Mouse (Mus musculus) CH12F3 (cell line): Measurements from ENCODE around the gene Far2.

Experiments used
- in situ Hi-C: fragments of 300-500 bp; cut with MboI; formaldehyde crosslinking; loops from 2 replicates; pipeline ENCODE4 v1.14.3; 2020; ENCODE audit warnings: low sequenced_read_pairs

Gene Far2

DNA sequence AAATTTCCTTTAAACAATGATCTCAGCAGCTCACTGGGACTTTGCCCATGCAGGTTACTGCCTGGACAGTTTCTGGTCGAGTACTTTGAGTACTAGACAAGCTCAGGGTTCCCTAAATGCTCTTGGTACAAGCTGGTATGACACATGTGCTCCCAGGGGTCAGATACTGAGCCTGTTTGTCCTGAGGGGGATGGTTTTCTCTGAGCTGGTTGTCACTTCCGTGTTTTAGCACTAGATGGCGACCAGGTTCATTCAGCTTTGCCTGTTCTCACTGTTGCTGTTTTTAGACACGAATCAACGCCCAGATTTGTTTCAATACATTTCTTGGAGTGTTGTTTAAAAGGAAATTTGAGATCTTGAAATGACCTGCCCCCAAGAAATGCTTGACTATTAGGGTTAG is 167.7 kb downstream of the Far2 start:
- in situ Hi-C loops = loop anchor here (25.0 kb wide), 1 partner anchor 698 kb away; no protein-coding TSS in a partner anchor

DNA sequence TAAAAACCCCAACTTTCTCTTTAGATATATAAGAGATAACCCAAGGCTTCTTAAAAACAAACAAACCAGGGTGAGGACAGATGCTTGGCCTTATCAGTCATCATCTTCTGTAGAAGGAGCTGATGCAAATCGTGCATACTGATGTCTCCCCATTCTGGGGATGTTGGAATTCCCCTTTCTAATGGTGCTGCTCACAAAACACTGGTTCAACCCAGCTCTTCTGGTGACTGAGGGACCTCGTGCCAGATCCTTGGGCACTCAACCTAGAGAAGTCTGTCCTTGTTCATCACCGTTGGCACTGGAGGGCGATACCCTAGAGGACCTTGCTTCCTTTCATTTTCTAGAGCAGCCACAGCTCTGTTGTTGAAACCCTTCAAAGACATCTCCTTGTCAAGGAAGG is 169.7 kb downstream of the Far2 start:
- in situ Hi-C loops = loop anchor here (25.0 kb wide), 1 partner anchor 696 kb away; no protein-coding TSS in a partner anchor

DNA sequence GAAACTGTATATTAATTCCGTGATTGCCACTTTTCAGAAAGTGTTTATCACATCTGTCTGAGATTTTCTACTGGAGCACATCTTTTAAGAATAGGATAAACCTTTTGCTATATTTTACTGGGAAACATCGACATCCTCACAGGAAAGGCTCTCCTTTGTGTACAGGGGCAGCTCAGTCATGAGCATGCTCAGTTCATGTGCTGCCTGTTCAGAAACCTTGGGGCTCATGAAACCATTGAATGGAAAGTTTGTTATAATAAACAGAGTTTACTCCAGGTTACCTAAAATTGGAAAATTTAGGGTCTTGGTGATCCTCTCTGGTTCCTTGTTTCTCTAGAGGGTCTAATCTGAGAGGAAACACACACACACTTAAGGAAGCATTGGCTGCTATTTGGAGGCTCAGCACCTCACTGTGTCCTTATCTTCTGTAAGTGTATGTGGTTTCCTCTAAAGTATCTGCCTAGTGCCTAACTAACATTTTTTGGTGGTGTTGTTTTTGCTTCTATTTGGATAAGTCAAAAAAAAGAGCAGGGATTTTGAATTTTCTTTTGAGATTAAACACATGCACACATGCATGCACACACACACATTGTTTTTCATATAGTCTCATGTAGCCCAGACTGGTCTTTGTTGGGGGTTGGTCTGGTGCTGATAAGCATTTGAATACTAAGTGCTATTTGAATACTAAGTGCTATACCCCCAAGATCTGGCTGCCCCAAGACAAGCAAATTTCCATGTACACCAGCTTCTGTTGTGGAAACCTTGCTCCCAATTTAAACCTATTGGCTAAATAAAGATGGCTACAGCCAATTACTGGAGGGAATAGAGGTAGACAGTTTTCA is 171.4 kb downstream of the Far2 start:
- in situ Hi-C loops = loop anchor here (25.0 kb wide), 1 partner anchor 694 kb away; no protein-coding TSS in a partner anchor

DNA sequence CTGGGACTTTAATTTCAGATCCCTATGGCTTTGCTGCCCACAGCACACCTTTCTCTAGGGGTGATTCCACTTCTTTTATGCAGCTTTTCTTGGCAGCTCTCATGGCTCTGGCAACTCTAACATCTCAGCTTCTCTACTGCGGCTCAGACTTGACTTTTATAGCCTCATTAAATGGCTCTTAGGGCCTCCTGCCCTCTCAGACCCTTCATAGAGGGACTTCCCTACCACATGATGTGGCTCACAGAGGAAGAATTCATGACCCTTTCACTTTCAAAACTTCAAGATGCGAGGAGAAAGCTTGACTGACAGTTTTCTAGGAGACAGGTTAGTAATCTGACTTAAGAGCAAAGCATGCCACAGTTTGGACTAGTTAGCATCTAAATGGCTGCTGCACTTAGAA is 175.6 kb downstream of the Far2 start:
- in situ Hi-C loops = loop anchor here (25.0 kb wide), 1 partner anchor 690 kb away; no protein-coding TSS in a partner anchor

DNA sequence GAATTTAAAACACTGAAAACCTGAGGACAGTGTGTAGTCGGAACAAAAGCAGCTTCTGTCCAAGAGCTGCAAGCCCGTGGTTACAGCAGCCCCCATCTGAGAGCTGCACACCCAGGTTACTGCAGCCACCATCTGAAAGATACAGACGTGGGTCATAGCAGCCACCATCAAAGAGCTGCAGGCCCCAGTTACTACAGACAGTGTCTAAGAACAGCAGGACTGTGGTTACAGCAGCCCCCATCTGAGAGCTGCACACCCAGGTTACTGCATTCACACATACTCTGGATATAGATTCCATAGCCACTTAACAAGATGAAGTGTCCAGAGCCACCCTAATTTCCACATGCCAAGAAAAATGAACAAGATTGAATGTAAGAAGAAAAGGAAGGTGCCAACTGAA is 180.5 kb downstream of the Far2 start:
- in situ Hi-C loops = no loop called here
